Mouse (Mus musculus) bone marrow, adult 2 months (tissue): ENCODE data around the gene Reg3b. TPM values are rescaled to one million over a fixed set of nuclear protein-coding genes. Genes with fewer than 3 reads are reported as not detected.
"Not testable (repeated sequence)": the region's sequence is repeated elsewhere in the genome, so short reads cannot be mapped to it uniquely, and the experiment has no call there.

Source experiments
- H3K27ac ChIP-seq: fragments of 200-500 bp; 2 replicates; pipeline ENCODE4 v1.5.1; 2012; ENCODE audit warnings: low read depth, mild to moderate bottlenecking, control low read depth, inconsistent platforms, low read length; ENCODE audit not compliant: control insufficient read depth, poor library complexity, insufficient read depth
- H3K4me1 ChIP-seq: fragments of 200-500 bp; 2 replicates; pipeline ENCODE4 v1.6.1; 2011; ENCODE audit warnings: low read length; ENCODE audit not compliant: control insufficient read depth, insufficient read depth
- H3K4me3 ChIP-seq: fragments of 200-500 bp; replicated peaks from 2 replicates; pipeline ENCODE3; 2011; ENCODE audit warnings: mild to moderate bottlenecking, low read depth, low read length, control low read depth; ENCODE audit not compliant: control insufficient read depth
- CTCF ChIP-seq: fragments of 200-500 bp; IDR thresholded peaks from 2 replicates; pipeline ENCODE4 v1.5.1; 2011; ENCODE audit warnings: low read length, control low read depth; ENCODE audit not compliant: control insufficient read depth, insufficient read depth
- POLR2A ChIP-seq: fragments of 200-500 bp; IDR thresholded peaks from 2 replicates; pipeline ENCODE4 v1.6.1; 2011; ENCODE audit warnings: low read depth, mild to moderate bottlenecking, control low read depth, low read length, borderline replicate concordance; ENCODE audit not compliant: control insufficient read depth
- WGBS: fragments of 180-500 bp; shearing (Covaris S2); methylation state at CpG from one replicate; pipeline ENCODE4 v1.1.7; 2018; 5-methylcytosine and 5-hydroxymethylcytosine counted together
- polyA plus RNA-seq: library from polyadenylated mRNA; stranded (reverse); fragments of >200 nt; gene quantifications from 2 replicates; pipeline ENCODE4 v1.2.4, GENCODE M21; 2011; ENCODE audit warnings: low replicate concordance; ENCODE audit not compliant: missing spikeins, insufficient read depth, insufficient read length

Reg3b gene
- polyA plus RNA-seq, 1 experiment = not detected

- Histone ChIP-seq H3K27ac (no peak within 1 kb of the TSS), H3K4me3 (no peak within 1 kb of the TSS), H3K4me1 (no peaks in the 10 kb centered on the region)
- TF ChIP-seq CTCF (no peak), POLR2A (no peak)
Measured at GRCm38 (mm10) chr6:78380409-78380808, 10.0 kb downstream of the Reg3b start, which contains the start of gene Reg3a. Reg3a (plus strand) TSS chr6:78380709.

- Histone ChIP-seq H3K4me1 (no peaks in the 10 kb centered on the region), H3K4me3 (no peak overlapping the region), H3K27ac (no peak overlapping the region)
- TF ChIP-seq CTCF (no peak), POLR2A (no peak)
- WGBS = 72% methylated on average over 3 of the region's 3 CpGs
Measured at GRCm38 (mm10) chr6:78385609-78386008, 15.2 kb downstream of the Reg3b start.

- not testable (repeated sequence) for H3K27ac ChIP-seq, H3K4me3 ChIP-seq, H3K4me1 ChIP-seq
- 87% methylated on average over 5 of the region's 17 CpGs for WGBS
Measured at GRCm38 (mm10) chr6:78395323-78395722, 24.9 kb downstream of the Reg3b start, which contains the start of gene Reg2. Reg2 (plus strand) TSS chr6:78395623.

GRCm38 (mm10) chr6:78422411-78422810 is 52.0 kb downstream of the Reg3b start, which contains the start of gene Reg1:
Reg1 (plus strand) TSS chr6:78422711.
- H3K27ac ChIP-seq, H3K4me1 ChIP-seq, H3K4me3 ChIP-seq: not testable (repeated sequence)

Other genes with a start within 250 kb of the Reg3b start
- not detected in 2 replicates for gene Reg3d, start 8.2 kb downstream of the Reg3b start, polyA plus RNA-seq
- not detected in 2 replicates for gene Reg3a, start 10.1 kb downstream of the Reg3b start, polyA plus RNA-seq
- not detected in 2 replicates for gene Reg2, start 25.0 kb downstream of the Reg3b start, polyA plus RNA-seq
- gene Reg1, start 52.1 kb downstream of the Reg3b start, polyA plus RNA-seq = not detected in 2 replicates
- not detected in 2 replicates for gene Reg3g, start 98.2 kb downstream of the Reg3b start, polyA plus RNA-seq